Mouse (Mus musculus): ENCODE data around the gene Gm28038.

DNA sequence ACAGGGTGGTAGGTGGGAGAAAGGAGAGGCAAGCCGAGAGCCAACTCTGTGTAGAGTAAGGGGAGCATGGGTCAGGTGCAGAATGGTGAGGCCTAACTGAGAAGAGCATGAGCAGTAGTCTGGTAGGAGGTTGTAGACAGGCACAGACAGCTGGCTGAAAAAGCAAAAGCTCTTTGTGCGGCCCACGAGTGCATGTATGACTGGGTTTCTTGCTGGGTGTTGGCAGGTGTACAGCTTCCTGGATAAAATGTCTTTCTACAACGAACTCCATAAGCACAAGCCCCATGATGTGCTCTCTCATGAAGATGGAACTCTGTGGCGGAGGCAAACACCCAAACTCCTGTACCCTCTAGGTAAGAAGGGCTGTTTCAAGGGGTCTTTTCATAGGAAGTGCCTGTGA, 36.1 kb downstream of the Gm28038 start:
- TF ChIP-seq CTCF (IDR thresholded peaks at IDR 0.05; ENCODE audit: low read depth, low read length) (no peak), POLR2A (IDR thresholded peaks at IDR 0.05; ENCODE audit: insufficient read depth, low read length) (no peak), EP300 (IDR thresholded peaks at IDR 0.05; ENCODE audit: insufficient read depth, low read depth, low read length) (no peak)

All from ES-Bruce4 (cell line).